Mouse (Mus musculus) small intestine, adult 2 months (tissue): ENCODE results near the gene Dnajb14.

Source experiments
- CTCF ChIP-seq: fragments of 200-500 bp; IDR thresholded peaks from 2 replicates; pipeline ENCODE4 v1.5.1; 2012; ENCODE audit warnings: low read depth, mild to moderate bottlenecking, control low read depth, inconsistent platforms, low read length, moderate library complexity, mixed read lengths; ENCODE audit not compliant: insufficient replicate concordance, insufficient read length; ENCODE audit errors: extremely low read depth
- POLR2A ChIP-seq: fragments of 200-500 bp; IDR thresholded peaks from 2 replicates; pipeline ENCODE4 v1.6.1; 2012; ENCODE audit warnings: low read depth, mild to moderate bottlenecking, control low read depth, inconsistent platforms, low read length, moderate library complexity

GRCm38 (mm10) chr3:137900149-137900548 lies 32.7 kb downstream of the Dnajb14 start:
- TF ChIP-seq CTCF (no peak), POLR2A (no peak)
